Mouse (Mus musculus) testis, adult 2 months (tissue): ENCODE results near the gene Atp6v1b1.

Source experiments
- CTCF ChIP-seq: fragments of 200-500 bp; IDR thresholded peaks from 2 replicates; pipeline ENCODE4 v1.5.1; 2012; ENCODE audit warnings: low read depth, mild to moderate bottlenecking, inconsistent platforms, low read length, moderate library complexity; ENCODE audit not compliant: control insufficient read depth, insufficient read depth, insufficient replicate concordance
- POLR2A ChIP-seq: fragments of 200-500 bp; IDR thresholded peaks from 2 replicates; pipeline ENCODE4 v1.6.1; 2012; ENCODE audit warnings: low read depth, mild to moderate bottlenecking, inconsistent platforms, low read length, moderate library complexity; ENCODE audit not compliant: control insufficient read depth

DNA sequence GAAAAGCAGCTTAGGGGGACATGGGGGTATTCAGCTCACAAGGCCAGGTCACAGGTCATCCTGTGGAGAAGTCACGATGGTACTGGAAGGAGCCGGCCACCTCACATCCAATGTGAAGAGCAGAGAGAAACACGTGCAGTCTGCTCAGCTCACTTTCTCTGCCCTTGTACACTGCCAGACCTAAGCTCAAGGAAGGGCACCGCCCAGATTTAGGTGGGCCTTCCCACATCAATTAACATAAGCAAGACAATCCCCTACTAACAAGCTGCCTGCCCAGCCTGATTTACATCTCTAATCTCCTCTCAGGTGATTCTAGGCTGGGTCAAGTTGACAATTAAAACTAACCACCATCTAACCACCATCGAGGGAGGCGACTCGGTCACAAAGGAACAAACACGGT, 44.9 kb upstream of the Atp6v1b1 start:
- no peak for TF ChIP-seq CTCF
- TF ChIP-seq POLR2A: no peak
